Mouse (Mus musculus): ENCODE data around the gene Zfp408. TPM values are rescaled to one million over a fixed set of nuclear protein-coding genes. Genes with fewer than 3 reads are reported as not detected.

The Zfp408 gene
- polyA plus RNA-seq, 1 experiment = 9.6 TPM

- H3K36me3 ChIP-seq (replicated peaks; ENCODE audit: low read length) = peaks cover 65% of the 10 kb centered on the region
- TF ChIP-seq FLI1 (IDR thresholded peaks at IDR 0.05; ENCODE audit: low read length) (no peak), GATA1 (IDR thresholded peaks at IDR 0.05; ENCODE audit: borderline replicate concordance, low read length) (no peak)
These were observed 3.3 kb upstream of the Zfp408 start for GRCm38 (mm10) chr2:91652863-91653262.

DNA sequence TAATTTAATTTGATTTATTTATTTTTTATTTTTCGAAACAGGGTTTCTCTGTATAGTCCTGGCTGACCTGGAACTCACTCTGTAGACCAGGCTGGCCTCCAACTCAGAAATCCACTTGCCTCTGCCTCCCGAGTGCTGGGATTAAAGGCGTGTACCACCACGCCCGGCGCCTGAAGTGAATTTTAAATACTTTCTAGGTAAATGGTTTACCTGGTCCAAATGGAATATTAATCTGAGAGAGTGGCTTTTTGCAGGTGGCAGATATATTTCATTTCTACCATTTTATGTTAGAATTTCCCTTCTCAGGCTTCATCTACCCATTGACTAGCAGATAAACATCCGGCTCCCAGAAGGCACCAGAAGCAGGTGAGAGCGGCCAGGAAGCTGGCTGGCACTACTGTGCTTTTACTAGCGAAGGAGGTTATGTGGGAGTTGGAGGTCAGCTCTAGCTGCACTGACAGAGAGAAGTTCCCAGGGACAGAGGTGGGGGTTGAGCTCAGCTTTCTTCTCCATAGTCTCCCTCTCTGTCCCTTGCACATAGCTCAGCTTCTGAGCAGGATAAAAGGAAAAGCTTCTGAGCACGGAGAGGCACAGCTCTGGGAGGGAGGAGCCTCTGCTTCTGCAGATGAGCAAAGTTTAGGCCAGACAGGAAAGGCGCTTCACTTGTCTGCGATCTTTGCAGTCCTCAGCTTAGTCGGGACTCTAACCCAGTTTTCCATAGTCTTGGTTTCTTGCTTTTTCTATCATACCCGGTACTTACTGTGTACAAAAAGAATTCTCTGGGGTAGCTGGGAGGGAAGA is 2.1 kb upstream of the Zfp408 start:
- Histone ChIP-seq H3K4me3 (replicated peaks) (peak overlapping the region; percentile 75), H3K4me1 (peaks cover 69% of the 10 kb centered on the region), H3K9me3 (no peaks in the 10 kb centered on the region), H3K36me3 (replicated peaks; ENCODE audit: low read length) (peaks cover 65% of the 10 kb centered on the region), H3K27me3 (replicated peaks) (no peaks in the 10 kb centered on the region)
- TF ChIP-seq GATA1 (IDR thresholded peaks at IDR 0.05; ENCODE audit: borderline replicate concordance, low read length) = no peak
- no peak for TF ChIP-seq FLI1 (IDR thresholded peaks at IDR 0.05; ENCODE audit: low read length)

More at GRCm38 (mm10) chr2:91652863-91653262, 3.3 kb upstream of the Zfp408 start:
- no peaks in the 10 kb centered on the region for H3K9me3 ChIP-seq
- peaks cover 65% of the 10 kb centered on the region for H3K4me1 ChIP-seq
- H3K27me3 ChIP-seq (replicated peaks) = no peaks in the 10 kb centered on the region
- H3K4me3 ChIP-seq (replicated peaks) = peak overlapping the region; percentile 28

GRCm38 (mm10) chr2:91650360-91650995 is 887 bp upstream of the Zfp408 start:
- H3K27me3 ChIP-seq (replicated peaks) = no peaks in the 10 kb centered on the region
- H3K4me3 ChIP-seq (replicated peaks) = peak overlapping the region; percentile 99
- TF ChIP-seq FLI1 (IDR thresholded peaks at IDR 0.05; ENCODE audit: low read length) (no peak), GATA1 (IDR thresholded peaks at IDR 0.05; ENCODE audit: borderline replicate concordance, low read length) (no peak)
- peaks cover 76% of the 10 kb centered on the region for H3K4me1 ChIP-seq
- peaks cover 65% of the 10 kb centered on the region for H3K36me3 ChIP-seq (replicated peaks; ENCODE audit: low read length)
- no peaks in the 10 kb centered on the region for H3K9me3 ChIP-seq

DNA sequence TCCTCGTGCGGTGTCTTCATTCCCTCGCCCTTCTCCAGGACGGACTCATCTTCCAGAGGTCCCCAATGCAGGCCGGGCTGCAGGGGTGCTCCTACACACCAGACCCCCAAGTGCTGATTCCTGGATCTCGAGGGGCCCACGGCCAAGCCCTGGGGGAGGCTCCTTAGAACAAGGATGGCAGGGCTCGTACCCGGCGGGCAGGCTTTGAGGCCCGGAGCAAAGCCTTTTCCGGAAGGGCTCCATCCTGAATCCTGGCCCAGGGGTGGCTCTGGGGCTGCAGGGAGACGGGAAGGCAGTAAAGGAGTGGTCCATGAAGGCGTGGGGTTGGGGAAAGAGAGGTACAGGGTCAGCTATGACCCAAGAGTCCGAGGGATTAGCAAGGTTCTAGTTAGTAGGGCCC is 439 bp downstream of the Zfp408 start:
- Histone ChIP-seq H3K36me3 (replicated peaks; ENCODE audit: low read length) (peaks cover 65% of the 10 kb centered on the region), H3K9me3 (no peaks in the 10 kb centered on the region), H3K4me1 (peaks cover 72% of the 10 kb centered on the region), H3K4me3 (replicated peaks) (peak overlapping the region; percentile 99), H3K27me3 (replicated peaks) (no peaks in the 10 kb centered on the region)
- TF ChIP-seq GATA1 (IDR thresholded peaks at IDR 0.05; ENCODE audit: borderline replicate concordance, low read length) (no peak), FLI1 (IDR thresholded peaks at IDR 0.05; ENCODE audit: low read length) (no peak)

GRCm38 (mm10) chr2:91646733-91647132 is 2.9 kb downstream of the Zfp408 start:
- Histone ChIP-seq H3K27me3 (replicated peaks) (no peaks in the 10 kb centered on the region), H3K4me1 (peaks cover 48% of the 10 kb centered on the region), H3K36me3 (replicated peaks; ENCODE audit: low read length) (peaks cover 63% of the 10 kb centered on the region), H3K9me3 (no peaks in the 10 kb centered on the region), H3K4me3 (replicated peaks) (no peak overlapping the region)
- no peak for TF ChIP-seq GATA1 (IDR thresholded peaks at IDR 0.05; ENCODE audit: borderline replicate concordance, low read length)
- no peak for TF ChIP-seq FLI1 (IDR thresholded peaks at IDR 0.05; ENCODE audit: low read length)

DNA sequence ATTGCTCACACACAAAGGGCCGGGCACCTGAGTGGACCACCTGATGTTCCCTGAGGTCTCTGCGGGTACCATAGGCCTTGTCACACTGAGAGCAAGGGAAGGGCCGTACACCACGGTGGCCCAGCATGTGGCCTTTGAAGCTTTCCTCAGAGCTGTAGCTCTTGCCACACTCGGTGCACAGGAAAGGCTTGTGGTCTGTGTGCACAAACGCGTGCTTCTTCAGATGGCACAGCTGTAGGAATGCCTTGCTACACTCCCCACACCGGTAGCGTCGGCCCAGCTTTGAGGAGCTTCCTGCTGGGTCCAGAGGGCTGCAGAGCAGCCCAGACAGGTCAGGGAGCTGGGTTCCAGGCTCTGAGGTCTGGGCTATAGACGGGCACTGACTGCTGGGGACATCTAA is 3.8 kb downstream of the Zfp408 start:
- H3K4me1 ChIP-seq = peaks cover 39% of the 10 kb centered on the region
- H3K27me3 ChIP-seq (replicated peaks) = no peaks in the 10 kb centered on the region
- H3K9me3 ChIP-seq = no peaks in the 10 kb centered on the region
- no peak overlapping the region for H3K4me3 ChIP-seq (replicated peaks)
- TF ChIP-seq FLI1 (IDR thresholded peaks at IDR 0.05; ENCODE audit: low read length) (no peak), GATA1 (IDR thresholded peaks at IDR 0.05; ENCODE audit: borderline replicate concordance, low read length) (no peak)
- peaks cover 62% of the 10 kb centered on the region for H3K36me3 ChIP-seq (replicated peaks; ENCODE audit: low read length)

DNA sequence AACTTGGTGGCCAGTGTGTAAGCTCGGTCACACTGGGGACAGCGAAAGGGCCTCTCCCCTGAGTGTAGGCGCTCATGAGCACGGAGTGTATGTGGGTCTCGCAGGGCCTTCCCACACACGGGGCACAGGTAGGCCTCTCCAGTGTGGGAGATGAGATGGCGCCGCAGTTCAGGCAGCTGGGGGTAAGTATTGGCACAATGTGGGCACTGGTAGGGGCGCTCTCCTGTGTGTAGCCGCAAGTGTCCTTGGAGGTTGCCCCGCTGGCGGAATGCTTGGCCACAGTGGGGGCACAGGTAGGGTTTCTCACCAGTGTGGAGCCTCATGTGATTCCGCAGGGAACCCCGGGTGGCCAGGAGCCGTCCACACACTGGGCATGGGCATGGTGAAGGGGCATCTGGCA is 4.2 kb downstream of the Zfp408 start:
- H3K4me3 ChIP-seq (replicated peaks) = no peak overlapping the region
- peaks cover 36% of the 10 kb centered on the region for H3K4me1 ChIP-seq
- no peaks in the 10 kb centered on the region for H3K9me3 ChIP-seq
- peaks cover 62% of the 10 kb centered on the region for H3K36me3 ChIP-seq (replicated peaks; ENCODE audit: low read length)
- no peak for TF ChIP-seq GATA1 (IDR thresholded peaks at IDR 0.05; ENCODE audit: borderline replicate concordance, low read length)
- TF ChIP-seq FLI1 (IDR thresholded peaks at IDR 0.05; ENCODE audit: low read length) = no peak
- H3K27me3 ChIP-seq (replicated peaks) = no peaks in the 10 kb centered on the region

DNA sequence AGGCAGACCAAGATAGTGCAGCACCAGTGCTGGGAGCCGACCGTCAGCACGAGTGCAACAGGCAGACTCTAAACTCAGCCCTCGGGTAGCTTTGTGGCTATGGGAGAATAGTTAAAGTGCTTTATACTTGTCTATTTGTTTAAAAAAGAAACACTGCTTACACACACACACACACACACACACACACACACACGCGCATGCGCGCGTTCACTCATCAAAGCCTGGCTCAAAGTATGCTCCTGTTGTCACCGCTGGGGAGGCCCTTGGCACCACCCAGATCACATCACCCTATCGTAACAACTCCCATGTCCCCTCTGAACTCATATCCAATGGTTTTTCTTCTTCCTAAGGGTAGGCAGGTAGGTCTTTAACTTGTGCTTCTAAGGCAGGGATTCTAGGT is 5.6 kb downstream of the Zfp408 start:
- Histone ChIP-seq H3K27me3 (replicated peaks) (no peaks in the 10 kb centered on the region), H3K4me3 (replicated peaks) (no peak overlapping the region), H3K36me3 (replicated peaks; ENCODE audit: low read length) (peaks cover 62% of the 10 kb centered on the region), H3K9me3 (no peaks in the 10 kb centered on the region), H3K4me1 (peaks cover 38% of the 10 kb centered on the region)
- TF ChIP-seq FLI1 (IDR thresholded peaks at IDR 0.05; ENCODE audit: low read length) (no peak), GATA1 (IDR thresholded peaks at IDR 0.05; ENCODE audit: borderline replicate concordance, low read length) (no peak)

GRCm38 (mm10) chr2:91642825-91643415 is 6.7 kb downstream of the Zfp408 start:
- H3K9me3 ChIP-seq = no peaks in the 10 kb centered on the region
- no peak for TF ChIP-seq GATA1 (IDR thresholded peaks at IDR 0.05; ENCODE audit: borderline replicate concordance, low read length)
- no peak for TF ChIP-seq FLI1 (IDR thresholded peaks at IDR 0.05; ENCODE audit: low read length)
- no peaks in the 10 kb centered on the region for H3K27me3 ChIP-seq (replicated peaks)
- H3K4me3 ChIP-seq (replicated peaks) = no peak overlapping the region
- H3K36me3 ChIP-seq (replicated peaks; ENCODE audit: low read length) = peaks cover 60% of the 10 kb centered on the region
- peaks cover 28% of the 10 kb centered on the region for H3K4me1 ChIP-seq

DNA sequence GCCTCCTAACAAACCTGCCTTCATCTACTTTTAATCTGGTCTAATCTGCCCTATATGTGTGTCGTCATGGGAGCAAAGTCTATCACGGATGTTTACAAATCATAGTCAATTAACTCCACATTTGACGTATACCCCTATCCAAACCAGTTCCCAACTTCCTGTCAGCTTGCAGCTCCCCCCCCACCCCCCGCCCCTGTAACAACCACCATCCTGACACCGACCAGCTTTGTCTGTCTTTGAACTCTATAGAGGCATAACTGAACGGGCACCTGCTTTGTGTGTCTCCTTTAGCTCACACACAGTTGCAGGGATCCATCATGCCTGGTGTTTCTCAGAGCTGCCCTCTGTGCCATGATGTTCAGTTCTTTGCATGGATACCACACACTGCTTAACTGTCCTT is 10.7 kb downstream of the Zfp408 start:
- Histone ChIP-seq H3K4me3 (replicated peaks) (no peak overlapping the region), H3K36me3 (replicated peaks; ENCODE audit: low read length) (peaks cover 20% of the 10 kb centered on the region), H3K9me3 (no peaks in the 10 kb centered on the region), H3K27me3 (replicated peaks) (peaks cover 5% of the 10 kb centered on the region), H3K4me1 (peaks cover 33% of the 10 kb centered on the region)
- TF ChIP-seq GATA1 (IDR thresholded peaks at IDR 0.05; ENCODE audit: borderline replicate concordance, low read length) (no peak), FLI1 (IDR thresholded peaks at IDR 0.05; ENCODE audit: low read length) (no peak)
